Mouse (Mus musculus) regulatory T cell (primary cell): ENCODE results near the gene N4bp2l2.

Source experiments
- in situ Hi-C: fragments of 300-600 bp; cut with MboI, MseI; formaldehyde crosslinking; loops from one replicate; pipeline ENCODE4 v1.15.1; 2025; ENCODE audit warnings: high pct_unique_total_duplicates

N4bp2l2 gene

DNA sequence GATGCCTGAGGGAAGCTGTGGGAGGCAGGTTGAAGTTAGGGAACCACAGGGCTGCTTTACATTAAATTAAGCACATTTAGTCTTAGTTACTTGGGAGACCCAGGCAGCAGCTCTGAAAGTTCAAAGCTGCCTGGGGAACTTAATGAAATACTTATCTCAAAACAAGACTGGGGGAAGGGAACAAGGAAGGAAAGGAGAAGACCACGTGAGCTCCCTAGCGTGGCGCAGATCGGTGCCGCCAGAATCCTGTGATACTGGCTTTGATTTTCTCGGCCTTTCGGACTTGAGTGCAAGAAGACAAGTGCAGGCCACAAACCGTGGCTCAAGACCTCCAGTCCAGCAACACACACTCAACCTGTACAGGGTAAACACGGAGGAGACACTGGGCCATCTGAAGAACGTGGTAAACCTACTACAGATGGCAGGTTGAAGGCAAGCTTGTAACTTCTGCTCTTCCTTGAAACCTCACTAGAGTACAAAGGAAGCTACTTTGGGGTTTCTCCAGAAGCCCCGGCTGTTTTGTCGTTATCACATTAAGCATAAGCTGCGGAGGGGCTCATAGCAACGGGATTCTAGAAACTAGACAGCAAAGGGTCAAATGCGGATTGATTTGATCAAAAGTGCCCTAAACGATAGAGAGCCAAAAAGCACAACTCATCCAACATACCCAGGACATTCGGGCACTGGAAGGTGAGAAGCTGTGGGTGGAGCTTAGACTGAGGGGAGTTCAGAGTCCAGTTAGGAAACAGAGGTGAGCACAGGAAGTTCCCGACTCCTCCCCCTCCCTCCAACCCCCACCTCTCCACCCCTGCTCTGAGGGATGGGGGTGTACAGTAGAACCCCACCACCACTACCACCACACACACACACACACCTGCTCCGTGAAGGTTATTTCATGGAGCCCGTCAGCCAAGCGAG lies 67.5 kb downstream of the N4bp2l2 start:
- in situ Hi-C loops: no loop called here

GRCm38 (mm10) chr5:150597088-150597487 lies 68.9 kb downstream of the N4bp2l2 start, which contains the start of gene N4bp2l1:
N4bp2l1 (minus strand) TSS chr5:150597188.
- in situ Hi-C loops: no loop called here

DNA sequence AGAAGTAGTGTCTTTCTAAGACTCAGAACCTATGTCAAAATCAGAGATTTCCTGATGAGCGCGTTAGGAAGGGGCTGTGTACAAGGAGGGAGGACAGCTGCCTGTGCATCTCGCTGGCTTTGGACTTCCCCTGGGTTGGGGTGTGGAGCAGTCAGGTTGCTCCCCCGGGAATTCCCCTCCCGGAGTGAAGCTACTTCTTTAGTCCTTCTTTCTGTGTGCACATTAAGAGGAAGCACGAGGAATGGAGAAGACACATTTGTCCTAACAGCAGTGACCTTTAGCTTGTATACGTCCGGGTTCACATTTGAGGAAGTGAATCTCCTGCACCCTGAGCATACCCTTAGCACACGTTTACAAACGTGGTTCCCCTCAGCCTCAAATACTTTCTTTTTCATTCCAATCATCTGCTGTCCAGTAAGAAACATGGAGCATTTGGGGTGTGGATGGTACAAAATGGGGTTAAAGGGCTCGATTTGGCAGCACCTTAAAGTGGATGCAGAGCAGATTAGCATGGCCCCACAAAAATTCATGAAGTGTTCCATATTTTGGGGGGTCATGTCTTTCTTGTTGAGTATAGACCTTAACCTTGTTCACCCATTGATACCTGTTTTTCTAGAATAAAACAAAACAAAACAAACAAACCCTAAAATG lies 70.5 kb downstream of the N4bp2l2 start:
- in situ Hi-C loops: no loop called here

DNA sequence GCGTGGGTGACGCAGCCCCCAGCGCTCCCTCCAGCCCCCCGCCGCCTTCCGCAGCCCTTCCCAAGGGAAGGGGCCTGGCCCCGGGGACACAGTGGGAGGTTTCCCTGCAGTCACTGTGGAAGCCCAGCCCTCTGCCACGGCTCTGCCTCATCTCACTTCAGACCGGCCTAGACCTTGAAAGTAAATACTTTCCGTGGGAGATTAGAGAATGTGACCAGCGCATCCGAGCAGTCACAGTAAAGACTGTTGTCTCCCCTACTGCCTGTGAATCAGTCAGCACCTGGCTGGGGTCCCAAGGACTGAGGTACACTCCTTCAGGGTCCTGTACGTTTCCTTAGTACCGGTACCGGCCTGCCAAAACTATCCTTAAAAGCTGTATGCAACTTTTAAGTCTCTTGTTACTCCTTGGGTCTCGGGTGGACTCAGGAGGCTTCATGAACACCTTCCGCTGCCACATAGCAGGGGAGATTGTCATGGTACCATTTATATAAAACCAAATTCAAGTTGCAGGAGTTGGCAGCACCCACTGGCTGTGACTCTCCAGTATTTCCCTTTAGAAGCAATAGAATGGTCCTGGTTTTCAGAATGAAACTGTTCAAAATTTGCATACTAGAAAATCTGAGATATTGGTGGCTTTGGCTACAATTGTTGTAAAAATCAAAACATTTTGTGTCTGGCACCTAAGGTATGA lies 71.2 kb downstream of the N4bp2l2 start:
- in situ Hi-C loops: loop anchor here (5.0 kb wide), 1 partner anchor 42 kb away; no protein-coding TSS in a partner anchor

- in situ Hi-C loops: loop anchor here (5.0 kb wide), 1 partner anchor 42 kb away; no protein-coding TSS in a partner anchor
Observed at GRCm38 (mm10) chr5:150593756-150594648, 72.0 kb downstream of the N4bp2l2 start.

GRCm38 (mm10) chr5:150592904-150593755 lies 72.9 kb downstream of the N4bp2l2 start:
- in situ Hi-C loops: loop anchor here (5.0 kb wide), 1 partner anchor 41 kb away; no protein-coding TSS in a partner anchor

DNA sequence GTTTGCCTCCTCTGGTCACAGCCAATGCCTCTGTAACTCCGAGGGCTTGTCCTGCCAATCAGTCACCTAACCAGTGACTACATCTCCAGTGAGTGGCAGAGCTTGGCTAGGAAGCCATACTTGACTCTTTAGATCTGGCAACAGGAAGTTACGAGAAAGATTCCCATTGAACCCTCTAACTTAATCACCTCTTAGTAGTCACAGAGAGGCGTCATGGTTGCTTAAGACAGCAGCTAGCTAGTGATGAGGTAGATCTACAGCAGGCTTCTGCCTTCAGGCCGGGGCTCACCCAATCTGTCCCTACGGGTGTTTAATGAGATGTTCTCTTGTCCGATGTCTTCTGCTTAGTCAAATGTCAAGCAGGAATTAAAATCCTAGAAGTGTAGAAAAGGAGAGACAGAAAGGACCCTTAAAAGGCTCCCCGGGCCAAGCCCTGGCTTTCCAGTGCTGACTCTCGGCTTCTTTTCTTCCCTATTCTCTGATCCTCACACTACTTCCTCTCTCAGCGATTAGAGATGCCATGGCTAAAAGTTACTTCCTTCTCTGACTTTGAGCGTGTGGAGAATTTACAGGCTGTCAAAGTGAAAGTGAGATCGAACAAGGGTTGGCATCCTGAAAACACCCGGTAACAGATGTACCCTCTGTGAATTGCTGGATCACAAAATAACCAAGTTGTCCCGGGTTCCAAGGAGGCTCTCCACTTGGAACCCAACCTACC lies 73.6 kb downstream of the N4bp2l2 start:
- in situ Hi-C loops: loop anchor here (5.0 kb wide), 1 partner anchor 40 kb away; no protein-coding TSS in a partner anchor

GRCm38 (mm10) chr5:150589945-150590344 lies 76.0 kb downstream of the N4bp2l2 start:
- in situ Hi-C loops: loop anchor here (5.0 kb wide), 2 partner anchors 32 to 38 kb away; no protein-coding TSS in a partner anchor

- in situ Hi-C loops: no loop called here
Observed at GRCm38 (mm10) chr5:150584337-150584729, 81.7 kb downstream of the N4bp2l2 start.

DNA sequence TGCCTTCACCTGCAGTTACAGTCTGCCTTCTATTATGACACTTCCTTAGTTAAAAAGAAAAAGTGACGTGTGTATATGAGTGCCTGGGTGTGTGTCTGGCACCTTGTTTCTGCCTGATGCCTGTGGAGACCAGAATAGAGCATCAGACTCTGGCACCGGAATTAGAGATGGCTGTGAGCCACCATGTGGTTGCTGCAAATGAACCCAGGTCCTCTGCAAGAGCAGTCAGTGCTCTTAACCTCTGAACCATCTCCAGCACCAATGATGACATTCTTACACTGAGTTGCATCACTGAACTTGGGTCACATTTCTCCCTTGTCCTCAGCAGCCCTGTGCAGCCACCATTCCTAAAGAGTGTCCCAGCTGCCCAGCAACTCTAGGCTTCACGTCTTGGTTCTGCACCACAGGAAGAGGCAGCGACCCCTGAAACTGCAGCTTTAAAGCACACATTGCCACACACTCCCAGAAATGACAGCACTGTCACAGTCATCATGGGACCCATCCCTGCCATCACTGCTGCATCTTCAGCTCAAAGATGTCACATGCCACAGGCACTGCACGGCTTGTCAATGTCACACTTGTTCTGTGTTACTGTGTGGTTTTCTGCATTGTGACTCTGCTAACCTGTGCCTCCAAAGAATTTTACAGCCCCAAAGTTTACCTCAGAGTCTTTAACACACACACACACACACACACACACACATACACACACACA lies 82.2 kb downstream of the N4bp2l2 start:
- in situ Hi-C loops: no loop called here

- in situ Hi-C loops: no loop called here
Observed at GRCm38 (mm10) chr5:150583181-150583580, 82.8 kb downstream of the N4bp2l2 start.

DNA sequence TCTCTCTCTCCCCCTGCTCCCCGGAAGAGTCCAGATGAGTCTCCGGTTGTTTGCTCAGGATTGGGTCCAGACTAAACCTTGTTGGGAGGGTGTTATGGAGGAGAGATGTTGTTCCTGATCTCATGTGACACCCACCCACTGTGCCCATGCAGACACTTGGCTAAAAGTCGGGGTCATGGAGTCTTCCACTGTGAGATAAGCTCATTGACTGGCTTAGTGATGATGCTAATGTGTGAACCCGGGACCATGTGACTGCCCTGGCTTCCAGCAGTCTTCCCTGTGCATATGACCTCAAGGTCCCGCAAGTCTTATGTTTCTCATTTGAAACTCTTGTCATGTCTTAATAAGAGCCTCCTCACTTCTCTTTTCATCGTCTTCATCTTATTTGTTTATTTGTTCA lies 84.8 kb downstream of the N4bp2l2 start:
- in situ Hi-C loops: no loop called here

DNA sequence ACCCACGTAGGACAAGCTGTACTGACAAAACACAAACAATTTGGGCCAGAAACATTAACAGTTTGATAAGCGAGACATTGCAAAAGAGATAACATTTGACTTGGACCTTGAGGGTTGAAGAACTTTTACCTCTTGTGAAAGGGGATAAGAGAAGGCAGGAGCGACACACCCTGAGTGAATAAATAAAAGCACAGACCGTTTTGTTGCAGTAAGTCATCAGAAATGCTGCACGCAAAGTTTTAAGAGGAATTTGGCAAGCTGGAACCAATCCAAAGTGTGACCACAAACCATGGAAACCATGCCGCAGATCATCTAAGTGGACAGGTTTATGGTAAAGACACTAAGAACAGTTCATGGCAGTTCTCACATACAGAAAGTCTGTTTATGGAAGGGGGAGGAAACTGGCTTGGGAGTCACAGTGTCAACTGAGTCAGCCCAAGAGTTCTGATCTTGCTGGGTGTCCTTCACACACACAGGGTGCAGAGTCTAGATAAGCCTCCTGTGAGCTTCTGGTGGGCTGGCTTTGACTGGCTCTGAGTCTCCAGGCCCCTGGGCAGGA lies 87.3 kb downstream of the N4bp2l2 start:
- in situ Hi-C loops: no loop called here

- in situ Hi-C loops: no loop called here
Observed at GRCm38 (mm10) chr5:150576832-150577231, 89.2 kb downstream of the N4bp2l2 start.

- in situ Hi-C loops: no loop called here
Observed at GRCm38 (mm10) chr5:150574885-150575284, 91.1 kb downstream of the N4bp2l2 start.

DNA sequence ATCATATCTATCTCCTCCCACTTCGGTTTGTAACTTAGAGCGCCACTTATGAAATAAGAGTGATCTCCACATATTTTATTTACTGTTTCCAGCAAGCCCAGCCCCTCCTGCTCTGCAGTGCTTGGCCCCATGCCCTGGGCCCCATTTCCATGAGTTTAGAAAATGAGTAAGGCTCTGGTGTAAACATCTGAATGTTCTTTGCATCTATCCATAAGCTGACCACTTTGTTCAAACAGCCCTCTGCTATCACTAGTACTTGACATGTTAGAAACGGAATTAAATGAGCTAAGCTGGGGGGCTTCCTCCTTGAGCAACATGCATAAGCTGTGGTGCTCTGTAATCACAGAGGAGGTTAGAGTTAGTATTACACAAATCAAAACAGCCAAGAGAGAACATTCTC lies 91.6 kb downstream of the N4bp2l2 start:
- in situ Hi-C loops: no loop called here

- in situ Hi-C loops: no loop called here
Observed at GRCm38 (mm10) chr5:150570496-150571219, 95.3 kb downstream of the N4bp2l2 start.

- in situ Hi-C loops: no loop called here
Observed at GRCm38 (mm10) chr5:150566971-150567370, 99.0 kb downstream of the N4bp2l2 start.
